Mouse (Mus musculus): ENCODE results near the gene Dnah2.

GRCm38 (mm10) chr11:69553341-69553721 lies 4.4 kb upstream of the Dnah2 start:
- TF ChIP-seq MAX (IDR thresholded peaks at IDR 0.05) = no peak
- TF ChIP-seq CTCF (IDR thresholded peaks at IDR 0.05; ENCODE audit: control insufficient read depth, insufficient read depth, insufficient read length) = no peak
- no peak for TF ChIP-seq MYOD1 (IDR thresholded peaks at IDR 0.05; ENCODE audit: control insufficient read depth, insufficient read length, low read depth)
- no peak for TF ChIP-seq USF1 (IDR thresholded peaks at IDR 0.05; ENCODE audit: low read depth)
- TF ChIP-seq MYOG (IDR thresholded peaks at IDR 0.05; ENCODE audit: control insufficient read depth, extremely low read depth, insufficient read length) = no peak

Measured in C2C12 (cell line).